Mouse (Mus musculus) ovary, postnatal 10 days (tissue): ENCODE measurements around the gene Slc3a2.
"Not testable (repeated sequence)": the region's sequence is repeated elsewhere in the genome, so short reads cannot be mapped to it uniquely, and the experiment has no call there.

Experiments
- DNase-seq: peaks from one replicate; pipeline ENCODE4 v3.0.0; 2022; ENCODE audit warnings: low spot score

The Slc3a2 gene

GRCm38 (mm10) chr19:8727495-8728114 is 4.4 kb upstream of the Slc3a2 start:
- DNase-seq = no peak

- DNase-seq = no peak
These were observed 3.6 kb upstream of the Slc3a2 start for GRCm38 (mm10) chr19:8726609-8727390.

GRCm38 (mm10) chr19:8725081-8725613 is 2.0 kb upstream of the Slc3a2 start:
- no peak for DNase-seq

- DNase-seq = no peak
These were observed 1.2 kb upstream of the Slc3a2 start for GRCm38 (mm10) chr19:8724392-8724791.

DNA sequence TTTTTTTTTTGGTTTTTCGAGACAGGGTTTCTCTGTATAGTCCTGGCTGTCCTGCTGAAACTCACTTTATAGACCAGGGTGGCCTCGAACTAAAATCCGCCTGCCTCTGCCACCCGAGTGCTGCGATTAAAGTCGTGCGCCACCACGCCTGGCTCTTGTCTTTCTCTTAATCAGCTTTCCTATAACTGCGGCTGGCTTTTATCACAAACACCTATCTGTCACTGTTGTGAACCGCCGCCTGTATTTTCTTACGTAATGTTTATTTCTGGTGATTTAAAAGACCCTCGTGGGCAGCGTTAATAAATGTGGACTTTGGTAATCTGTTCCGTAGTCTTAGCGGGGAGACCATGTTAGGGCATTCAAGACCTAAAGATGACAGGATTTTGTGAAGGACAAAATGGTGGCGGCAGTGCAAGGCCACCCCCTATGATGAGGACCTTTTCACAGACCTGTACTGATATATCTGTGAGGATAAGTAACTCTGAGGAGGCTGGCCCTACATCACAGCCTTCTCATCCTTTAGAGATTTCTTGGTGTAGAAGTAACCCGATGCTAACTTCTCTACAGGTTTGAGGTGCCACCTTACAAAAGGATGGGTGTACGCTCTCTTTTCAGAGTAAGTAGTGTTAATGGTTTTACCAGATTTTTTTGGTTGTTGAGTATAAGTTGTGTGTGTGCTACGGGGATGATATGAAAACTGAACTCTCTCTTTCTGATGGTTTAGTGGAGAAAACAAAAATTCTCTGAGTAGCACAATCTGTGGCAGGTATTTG is 591 bp upstream of the Slc3a2 start:
- DNase-seq = no peak

DNA sequence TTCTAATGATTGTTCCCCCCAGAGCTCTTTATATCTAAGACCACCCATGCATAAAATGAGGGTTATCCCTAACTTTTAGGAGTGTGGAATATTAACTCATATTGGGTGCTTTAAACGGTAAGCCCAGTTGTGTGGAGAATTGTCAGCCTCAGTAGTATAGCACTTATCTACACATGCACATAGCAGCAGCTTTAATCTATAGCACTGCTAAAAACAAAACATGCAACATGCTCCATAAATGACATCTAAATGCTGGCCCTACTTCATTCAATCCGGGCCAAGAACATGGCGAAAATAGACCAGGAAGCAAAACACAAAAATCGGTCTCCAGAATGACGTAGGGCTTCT is 636 bp downstream of the Slc3a2 start:
- DNase-seq = no peak

DNA sequence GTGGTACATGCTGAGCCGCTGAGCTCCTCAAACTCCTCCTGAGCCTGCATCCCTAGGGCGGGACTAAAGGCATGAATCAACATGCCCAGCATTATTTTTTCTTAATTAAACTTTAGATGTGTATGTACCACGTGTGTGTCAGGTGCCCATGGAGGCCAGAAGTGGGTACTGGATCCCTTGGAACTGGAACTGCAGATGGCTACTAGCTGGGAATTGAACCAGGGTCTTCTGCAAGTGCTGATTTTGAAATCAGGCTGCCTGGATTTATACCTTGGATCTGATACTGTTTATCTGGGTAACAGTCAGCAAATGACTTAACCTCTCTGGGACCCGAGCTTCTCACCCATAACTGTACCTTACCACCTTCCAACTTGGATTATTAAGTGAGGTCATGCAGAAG is 1.1 kb downstream of the Slc3a2 start:
- DNase-seq = no peak

- DNase-seq = no peak
These were observed 1.8 kb downstream of the Slc3a2 start for GRCm38 (mm10) chr19:8721378-8721777.

DNA sequence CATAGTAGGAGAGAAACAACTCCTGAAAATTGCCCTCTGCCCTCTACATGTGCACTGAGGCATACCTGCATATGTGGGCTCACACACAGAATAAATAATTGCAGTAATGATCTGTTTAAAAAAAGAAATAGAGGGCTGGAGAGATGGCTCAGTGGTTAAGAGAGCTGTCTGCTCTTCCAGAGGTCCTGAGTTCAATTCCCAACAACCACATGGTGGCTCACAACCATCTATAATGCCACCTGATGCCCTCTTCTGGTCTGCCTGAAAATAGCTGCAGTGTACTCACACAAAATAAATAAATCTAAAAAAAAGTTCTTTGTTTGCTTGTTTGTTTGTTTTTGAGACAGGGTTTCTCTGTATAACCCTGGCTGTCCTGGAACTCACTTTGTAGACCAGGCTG is 4.1 kb downstream of the Slc3a2 start:
- DNase-seq = not testable (repeated sequence)

DNA sequence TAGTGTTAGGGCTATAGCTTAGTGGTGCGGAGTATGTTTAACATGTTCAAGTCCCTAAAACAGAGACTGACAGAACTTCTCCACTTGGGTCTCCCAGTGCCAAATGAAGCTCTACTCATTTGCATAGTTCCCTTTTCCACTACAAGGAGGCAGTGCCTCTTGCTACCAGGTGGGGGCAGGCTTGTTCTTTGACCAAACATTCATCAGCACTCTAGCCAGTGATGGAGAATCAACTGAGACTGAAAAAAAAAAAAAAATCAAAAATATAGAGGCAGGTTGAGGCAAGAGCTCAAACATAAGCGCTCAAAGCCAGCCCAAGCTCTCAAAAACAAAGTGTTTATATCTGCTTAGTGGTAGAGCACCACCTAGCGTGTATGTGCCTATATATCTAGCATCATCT is 4.8 kb downstream of the Slc3a2 start:
- DNase-seq = no peak

DNA sequence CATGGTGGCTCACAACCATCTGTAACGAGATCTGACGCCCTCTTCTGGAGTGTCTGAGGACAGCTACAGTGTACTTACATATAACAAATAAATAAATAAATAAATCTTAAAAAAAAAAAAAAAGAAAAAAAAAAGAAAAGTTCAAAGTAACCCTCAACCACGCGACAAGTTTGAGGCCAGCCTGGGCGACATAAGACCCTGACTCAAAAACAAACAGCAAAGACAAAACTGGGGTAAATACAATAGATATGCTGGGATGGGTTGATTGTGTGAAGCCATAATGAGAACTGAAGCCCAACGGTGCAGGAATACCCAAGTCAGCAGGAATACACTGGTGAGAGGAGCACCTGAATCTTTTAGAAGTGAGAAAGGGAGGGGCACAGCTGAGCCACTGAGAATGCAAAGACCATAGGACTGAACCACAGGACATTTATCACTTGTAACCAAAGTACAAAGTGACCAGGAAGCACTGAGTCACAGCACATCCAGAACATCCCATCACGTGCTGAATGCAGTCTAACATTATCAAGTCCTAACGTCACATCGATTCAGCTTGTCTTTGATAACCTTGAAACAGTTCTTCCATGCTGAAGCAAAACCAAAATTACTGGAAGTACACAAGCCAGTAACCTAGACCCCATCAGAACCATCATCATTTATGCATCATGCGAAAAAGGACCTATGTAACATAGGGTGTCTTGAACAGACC is 6.2 kb downstream of the Slc3a2 start:
- no peak for DNase-seq

DNA sequence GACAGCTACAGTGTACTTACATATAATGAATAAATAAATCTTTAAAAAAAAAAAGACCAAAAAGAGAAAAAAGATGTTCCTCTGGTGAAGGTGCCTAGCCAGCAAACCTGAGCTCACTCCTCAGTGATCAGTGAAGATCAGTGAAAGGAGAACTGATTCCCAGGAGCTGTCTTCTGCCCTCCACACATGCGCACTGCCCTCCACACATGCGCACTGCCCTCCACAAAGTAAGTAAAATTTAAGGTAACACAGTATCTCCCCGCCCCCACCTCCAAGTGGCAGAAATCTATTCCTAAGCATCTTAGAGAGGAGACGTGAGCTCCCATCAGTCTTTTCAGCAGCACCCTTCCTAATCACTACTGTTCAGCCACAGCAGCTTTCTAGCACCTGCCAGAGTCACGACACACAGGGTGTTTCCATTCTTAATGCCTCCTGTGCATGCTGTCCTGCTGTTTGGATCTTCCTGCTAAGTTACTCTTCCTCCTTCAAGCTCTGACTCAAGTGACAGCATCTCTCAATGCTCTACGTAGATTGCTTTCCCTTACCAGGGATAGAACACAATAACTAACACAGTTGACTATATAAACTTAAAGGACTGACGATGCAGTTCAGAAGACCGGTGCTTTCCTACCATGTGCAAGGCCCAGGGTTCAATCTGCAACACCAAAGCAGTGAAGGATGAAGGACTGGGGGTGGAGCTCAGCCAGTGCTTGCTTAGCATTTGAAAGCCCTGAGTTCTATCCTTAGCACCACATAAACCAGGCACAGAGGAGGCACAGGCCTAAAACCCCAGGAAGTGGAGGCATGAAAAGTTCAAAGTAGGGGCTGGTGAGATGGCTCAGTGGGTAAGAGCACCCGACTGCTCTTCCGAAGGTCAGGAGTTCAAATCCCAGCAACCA is 7.1 kb downstream of the Slc3a2 start:
- DNase-seq = no peak

GRCm38 (mm10) chr19:8714653-8715481 is 8.3 kb downstream of the Slc3a2 start:
- no peak for DNase-seq

DNA sequence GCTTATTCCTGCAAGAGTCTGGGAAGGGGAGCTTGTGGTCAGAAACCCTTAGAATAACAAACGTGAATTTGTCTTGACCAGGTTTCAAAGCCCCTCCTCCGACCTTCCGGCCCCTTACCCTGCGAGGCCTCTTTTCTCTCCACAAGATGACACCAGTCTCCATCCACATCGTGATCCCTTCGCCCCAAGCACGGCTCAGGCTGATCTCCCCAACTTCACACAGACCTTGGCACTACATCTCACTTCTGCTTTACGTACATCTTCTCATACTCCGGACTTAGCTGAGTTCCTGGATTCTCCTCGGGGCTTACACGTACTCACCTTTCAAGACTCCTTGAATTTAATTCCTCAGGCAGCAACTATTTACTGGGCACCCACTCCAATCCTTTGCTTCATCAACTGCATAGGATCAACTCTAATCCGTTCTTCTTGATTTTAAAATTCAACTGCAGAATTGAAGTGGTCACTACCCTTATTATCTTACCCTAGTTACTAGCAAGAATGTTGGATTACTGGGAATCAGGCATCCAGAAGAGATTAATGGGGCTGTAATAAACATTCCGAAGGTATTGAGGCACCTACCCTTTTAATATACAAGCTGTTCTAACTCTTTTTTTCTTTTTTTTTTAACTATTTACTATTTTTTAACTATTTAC is 9.0 kb downstream of the Slc3a2 start:
- DNase-seq = no peak

DNA sequence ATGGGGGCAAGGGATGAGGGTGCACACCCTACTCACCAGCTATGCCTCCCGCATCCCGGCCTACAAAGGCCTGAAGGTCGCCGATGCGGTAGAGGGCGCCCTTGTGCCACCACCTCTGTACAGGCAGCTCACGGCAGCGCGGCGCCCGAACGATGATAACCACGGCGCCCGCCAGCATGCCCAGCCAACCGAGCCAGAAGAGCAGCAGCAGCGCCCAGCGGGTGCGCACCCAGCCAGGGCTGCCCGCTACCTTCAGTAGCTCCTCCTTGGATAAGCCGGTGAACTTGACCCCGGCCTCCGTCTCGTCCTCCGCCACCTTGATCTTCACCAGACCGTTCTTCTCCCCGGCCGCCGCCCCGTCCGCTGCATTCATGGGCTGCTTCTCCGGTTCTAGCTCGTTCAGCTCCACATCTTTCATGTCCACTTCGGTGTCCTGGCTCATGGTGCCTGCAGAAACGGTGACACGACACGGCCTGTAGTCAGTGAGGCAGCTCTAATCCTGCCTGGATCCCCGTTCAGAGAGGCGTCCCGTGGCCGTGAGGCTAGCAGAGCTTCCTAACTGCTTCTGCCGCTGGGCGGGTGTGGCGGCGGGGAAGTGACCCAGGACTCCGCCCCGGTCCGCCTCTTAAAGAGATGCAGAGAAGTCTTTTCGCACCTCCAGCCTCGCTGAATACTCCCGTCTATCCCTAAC is 9.7 kb downstream of the Slc3a2 start:
- DNase-seq = peak; percentile 89

DNA sequence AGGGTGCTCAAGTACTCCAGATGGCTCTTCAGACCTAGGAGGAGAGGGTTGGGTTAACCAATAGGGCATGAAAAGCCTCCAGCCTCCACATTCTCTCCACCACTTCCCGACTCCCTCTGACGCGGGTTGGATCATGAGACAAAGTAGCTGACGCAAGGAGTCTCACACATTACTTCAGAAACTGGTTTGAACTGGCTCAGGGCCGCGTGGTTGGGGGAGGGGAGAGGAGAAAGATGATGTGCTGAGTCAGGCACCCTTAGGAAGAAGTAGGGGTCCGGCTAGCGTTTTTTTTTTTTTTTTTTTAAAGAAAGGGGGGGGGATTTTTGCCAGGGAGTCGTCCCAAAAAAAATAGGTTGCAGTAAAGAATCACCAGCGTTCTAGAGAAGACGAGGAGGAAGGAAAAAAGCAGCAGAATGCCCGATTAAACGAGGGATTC is 10.3 kb downstream of the Slc3a2 start:
- peak; percentile 52 for DNase-seq

GRCm38 (mm10) chr19:8711949-8712869 is 11.0 kb downstream of the Slc3a2 start:
- no peak for DNase-seq

- no peak for DNase-seq
These were observed 11.7 kb downstream of the Slc3a2 start for GRCm38 (mm10) chr19:8711506-8711905.
